Mouse (Mus musculus) gastrocnemius, adult 2 months (tissue): ENCODE measurements at regions not wholly inside any gene's neighbourhood (a gene's known extent, or its start where the extent isn't known, plus 50 kb on each side); places are given as distances from the start of the nearest gene placed in this dataset.

Source experiments
- DNase-seq: peaks from one replicate; pipeline ENCODE4 v3.0.0; 2022
- H3K27ac ChIP-seq: fragments of 200-600 bp; 2 replicates; pipeline ENCODE4 v1.8.1; 2022; ENCODE audit warnings: mild to moderate bottlenecking
- H3K4me3 ChIP-seq: fragments of 200-600 bp; 2 replicates; pipeline ENCODE4 v1.8.1; 2022; ENCODE audit warnings: mild to moderate bottlenecking, moderate library complexity
- CTCF ChIP-seq: fragments of 200-600 bp; IDR thresholded peaks from 2 replicates; pipeline ENCODE4 v1.8.1; 2022; ENCODE audit warnings: antibody characterized with exemption, mild to moderate bottlenecking, moderate library complexity
- intact Hi-C: fragments of 180-260 bp; cut with DNase I; formaldehyde crosslinking; loops from one replicate; pipeline ENCODE4 v1.15.1; 2025

GRCm38 (mm10) chr16:24341736-24342135, 51.6 kb upstream of the Lpp start:
- no peak overlapping the region for H3K4me3 ChIP-seq
- TF ChIP-seq CTCF: no peak
- intact Hi-C loops: no loop called here
- peak overlapping the region; percentile 35; the same call in 1 of the 2 replicates for H3K27ac ChIP-seq
- no peak for DNase-seq

- intact Hi-C loops: no loop called here
- Histone ChIP-seq H3K4me3 (no peak overlapping the region), H3K27ac (no peak overlapping the region)
- no peak for DNase-seq
- no peak for TF ChIP-seq CTCF
Measured at GRCm38 (mm10) chr16:24340646-24341045, 52.7 kb upstream of the Lpp start.

DNA sequence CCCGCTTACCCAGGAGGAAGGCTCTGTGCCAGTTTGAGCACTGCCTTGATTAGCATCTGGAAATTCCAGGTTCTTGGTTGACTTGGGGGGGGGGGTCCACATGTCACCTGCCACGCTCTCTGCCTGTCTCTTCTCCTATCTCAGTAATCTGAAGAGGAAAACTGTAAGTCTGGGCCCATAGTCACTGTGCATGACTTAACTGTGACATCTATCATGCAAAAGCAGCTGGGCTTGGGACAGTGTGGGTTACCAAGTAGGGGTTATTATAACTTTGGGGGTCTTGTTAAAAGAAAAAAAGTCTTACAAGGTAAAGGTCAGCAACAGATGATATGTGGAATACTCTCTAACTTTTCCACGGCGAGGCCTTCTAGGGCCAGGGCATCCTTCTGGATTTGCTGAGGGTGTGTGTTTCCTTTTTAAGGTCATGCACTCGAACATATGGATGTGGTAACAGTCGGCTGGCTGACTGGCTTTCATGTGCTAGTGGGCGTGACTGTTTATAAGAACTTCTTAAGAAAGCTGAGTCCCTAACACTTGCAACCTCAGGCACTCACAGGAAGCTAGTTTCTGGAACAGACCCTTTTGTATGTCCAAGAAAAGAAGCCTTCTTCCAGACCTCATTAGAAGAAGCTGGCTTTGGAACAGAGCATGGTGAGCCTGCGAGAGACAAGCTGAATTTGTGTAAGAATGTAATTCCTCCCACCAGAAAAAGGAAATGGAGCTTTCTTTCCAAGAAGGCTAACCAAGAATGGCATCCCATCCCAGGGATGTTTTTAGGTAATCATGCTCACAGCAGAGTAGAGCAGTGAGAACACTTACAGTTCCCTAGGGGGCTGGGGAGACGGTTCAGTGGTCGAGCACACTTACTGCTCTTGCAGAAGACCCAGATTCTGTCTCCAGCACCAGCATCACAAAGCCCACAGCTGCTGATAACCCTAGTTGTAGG, 53.7 kb upstream of the Lpp start:
- no peak for TF ChIP-seq CTCF
- no peak overlapping the region for H3K27ac ChIP-seq
- no peak for DNase-seq
- no peak overlapping the region for H3K4me3 ChIP-seq
- intact Hi-C loops: no loop called here

DNA sequence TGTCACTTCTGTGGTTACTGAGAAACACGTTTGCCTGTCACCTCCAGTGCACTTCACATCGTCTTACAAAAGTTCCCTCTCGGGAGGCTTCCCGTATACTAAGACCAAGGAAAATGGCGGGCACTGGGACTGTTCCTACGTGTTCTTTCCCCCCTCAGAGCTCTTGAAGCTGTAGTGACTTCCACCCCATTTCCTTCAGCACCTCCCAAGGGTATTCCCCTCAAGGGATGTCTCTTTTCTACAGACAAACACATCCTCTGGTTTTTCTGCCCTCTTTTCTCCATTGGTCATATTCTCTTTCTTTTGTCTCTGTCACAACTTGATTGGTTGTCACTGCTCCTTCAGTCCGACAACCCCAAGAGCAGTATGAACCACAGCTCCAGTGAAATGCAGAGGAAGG, 54.9 kb upstream of the Lpp start:
- H3K27ac ChIP-seq: no peak overlapping the region
- TF ChIP-seq CTCF: no peak
- H3K4me3 ChIP-seq: no peak overlapping the region
- DNase-seq: no peak
- intact Hi-C loops: no loop called here

- intact Hi-C loops: no loop called here
- DNase-seq: no peak
- H3K27ac ChIP-seq: no peak overlapping the region; the same call in 1 of the 2 replicates
- TF ChIP-seq CTCF: no peak
- H3K4me3 ChIP-seq: no peak overlapping the region
Measured at GRCm38 (mm10) chr16:24334389-24334788, 58.9 kb upstream of the Lpp start.

DNA sequence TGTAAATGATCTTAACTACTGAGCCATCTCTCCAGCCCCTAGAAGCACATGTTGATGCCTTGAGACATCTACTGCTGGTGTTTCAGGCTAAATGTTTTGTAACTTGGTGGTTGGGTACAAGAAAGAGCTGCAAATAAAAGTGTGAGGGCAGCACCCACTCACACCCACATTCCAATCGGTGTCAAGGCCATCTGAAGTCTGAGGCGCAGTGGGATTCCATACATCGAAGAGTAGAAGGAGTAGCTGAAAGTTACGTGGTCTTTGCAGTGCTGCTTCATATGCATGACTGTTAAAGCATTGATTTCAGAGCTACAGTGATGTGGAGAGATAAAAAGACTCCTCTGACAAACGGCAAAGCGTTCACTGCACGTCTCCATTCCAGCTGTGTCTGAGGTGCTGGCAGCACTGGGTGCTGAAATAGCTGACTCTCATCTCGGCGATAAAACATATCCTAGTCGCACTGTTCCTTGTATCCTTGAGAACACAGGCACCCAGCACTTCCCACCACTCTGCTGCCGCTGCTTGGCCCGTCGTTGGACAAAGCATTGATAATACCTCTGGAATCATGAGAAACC, 61.8 kb upstream of the Lpp start:
- TF ChIP-seq CTCF: no peak
- DNase-seq: no peak
- intact Hi-C loops: no loop called here
- no peak overlapping the region for H3K27ac ChIP-seq
- no peak overlapping the region for H3K4me3 ChIP-seq

- H3K4me3 ChIP-seq: no peak overlapping the region
- no peak for DNase-seq
- no peak for TF ChIP-seq CTCF
- intact Hi-C loops: no loop called here
- peak overlapping the region; percentile 46; the same call in 1 of the 2 replicates for H3K27ac ChIP-seq
Measured at GRCm38 (mm10) chr16:24326571-24326970, 66.7 kb upstream of the Lpp start.

DNA sequence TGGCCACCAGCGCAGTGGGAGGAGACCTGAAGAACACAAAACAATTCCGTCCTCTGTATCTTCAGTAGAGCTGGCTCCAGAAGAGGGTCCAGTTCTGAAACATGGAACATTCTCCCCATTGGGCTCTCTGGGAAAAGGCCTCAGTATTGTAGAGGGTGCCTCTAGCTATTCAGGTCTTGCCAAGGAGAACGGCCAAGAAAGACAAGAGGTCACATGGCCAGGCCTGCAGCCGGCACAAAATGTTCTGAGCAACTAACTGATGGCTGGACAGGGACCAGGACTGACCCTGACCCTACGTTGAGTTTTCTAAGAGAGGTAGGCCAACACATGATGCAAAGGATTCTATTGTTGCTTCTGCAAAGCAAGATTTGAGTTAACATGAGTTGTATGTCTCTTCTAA, 67.3 kb upstream of the Lpp start:
- intact Hi-C loops: no loop called here
- DNase-seq: peak; percentile 64
- Histone ChIP-seq H3K4me3 (no peak overlapping the region), H3K27ac (peak overlapping the region; percentile 46; the same call in 1 of the 2 replicates)
- no peak for TF ChIP-seq CTCF

DNA sequence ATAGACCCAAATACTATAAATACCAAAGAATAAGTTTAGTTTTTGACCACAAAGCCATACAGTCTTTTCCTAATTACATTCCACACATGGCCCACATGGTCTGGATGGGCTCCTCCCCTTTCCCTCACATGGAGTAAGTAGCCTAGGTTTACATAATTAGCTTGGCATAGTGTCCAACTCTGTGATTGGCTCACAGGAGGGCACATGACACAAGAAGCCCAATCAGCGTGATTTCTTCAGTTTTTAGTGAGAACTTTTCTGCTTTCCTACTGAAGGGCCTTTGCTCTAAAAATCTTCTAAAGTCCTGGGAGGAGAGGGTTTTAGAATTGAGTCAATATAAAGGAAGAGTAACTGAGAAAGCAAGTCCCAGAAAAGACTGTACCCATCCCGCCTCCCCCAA, 68.4 kb upstream of the Lpp start:
- DNase-seq: no peak
- intact Hi-C loops: no loop called here
- H3K27ac ChIP-seq: no peak overlapping the region
- H3K4me3 ChIP-seq: no peak overlapping the region
- TF ChIP-seq CTCF: no peak

DNA sequence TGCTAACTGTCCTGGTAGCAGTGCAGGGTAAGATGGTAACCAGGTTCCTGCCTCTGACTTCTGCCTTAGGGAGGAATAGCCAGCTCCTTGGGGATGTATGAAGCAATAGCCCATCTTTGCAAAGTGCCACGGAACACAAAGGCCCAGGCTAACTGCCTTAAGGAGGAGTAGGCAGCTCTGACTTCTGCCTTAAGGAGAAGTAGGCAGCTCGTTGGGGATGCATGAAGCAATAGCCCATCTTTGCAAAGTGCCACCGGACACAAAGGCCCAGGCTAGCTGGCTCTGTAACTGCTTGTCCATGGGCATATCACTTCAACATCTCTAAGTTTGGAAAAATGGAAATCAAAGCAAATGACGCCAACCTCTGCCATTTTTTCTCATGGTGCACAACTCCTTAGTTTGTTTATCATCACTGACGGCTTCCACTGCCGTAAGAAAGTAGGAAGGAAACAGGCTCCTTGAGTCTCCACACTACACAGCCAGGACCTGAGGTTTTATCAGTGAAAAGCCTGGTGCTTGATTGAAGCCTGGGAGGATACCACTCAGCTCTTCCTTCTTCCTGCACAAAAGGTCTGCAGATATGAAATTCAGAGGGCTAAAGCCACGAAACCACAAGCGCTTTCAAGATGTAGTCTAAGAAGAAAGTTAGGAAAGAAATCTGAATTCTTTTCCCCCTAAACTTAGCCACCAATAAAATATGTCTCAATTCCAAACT, 74.4 kb upstream of the Lpp start:
- TF ChIP-seq CTCF: no peak
- Histone ChIP-seq H3K4me3 (no peak overlapping the region), H3K27ac (no peak overlapping the region)
- intact Hi-C loops: no loop called here
- no peak for DNase-seq

DNA sequence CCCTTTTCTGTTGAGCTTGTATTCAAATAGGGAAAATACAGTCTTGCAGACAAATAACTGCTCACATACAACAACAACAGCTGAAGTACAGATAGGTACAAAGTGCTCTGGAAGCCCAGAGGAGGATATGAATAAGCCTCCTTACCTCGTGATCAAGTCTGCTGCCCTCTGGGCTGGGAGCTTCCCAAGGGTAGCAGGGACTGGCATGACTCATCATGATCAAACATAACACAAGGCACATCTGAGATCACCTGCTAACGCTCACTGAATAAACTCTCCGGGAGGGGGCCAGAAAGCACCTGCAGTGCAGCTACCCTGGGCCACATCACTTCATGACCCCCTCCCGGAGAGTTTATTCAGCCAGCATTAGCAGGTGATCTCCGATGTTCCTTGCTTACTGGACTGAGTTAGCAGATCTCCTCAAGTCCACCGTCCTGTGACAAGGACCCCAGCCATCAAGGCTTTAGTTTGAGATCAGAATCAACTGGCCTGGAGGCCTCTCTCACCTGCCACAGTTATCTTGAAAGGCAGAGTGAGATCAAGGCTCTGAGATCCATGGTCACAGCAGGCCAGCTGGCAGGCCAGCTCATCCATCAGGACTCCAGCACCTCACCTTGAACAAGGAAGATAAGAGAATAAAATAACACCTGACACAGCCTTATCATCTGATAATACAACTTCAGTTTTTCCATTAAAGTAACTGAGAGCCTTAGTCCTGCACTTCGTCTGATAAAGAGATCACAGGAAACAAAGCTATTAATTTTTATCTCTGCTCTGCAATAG, 79.6 kb upstream of the Lpp start:
- no peak for TF ChIP-seq CTCF
- H3K27ac ChIP-seq: peak overlapping the region; percentile 38; the same call in 1 of the 2 replicates
- no peak overlapping the region for H3K4me3 ChIP-seq
- DNase-seq: peak; percentile 34
- intact Hi-C loops: no loop called here

GRCm38 (mm10) chr16:24305391-24305790, 87.9 kb upstream of the Lpp start:
- DNase-seq: no peak

GRCm38 (mm10) chr16:24296790-24297189, 96.5 kb upstream of the Lpp start:
- TF ChIP-seq CTCF: no peak
- no peak overlapping the region for H3K27ac ChIP-seq
- DNase-seq: no peak
- no peak overlapping the region for H3K4me3 ChIP-seq
- intact Hi-C loops: no loop called here

More at GRCm38 (mm10) chr16:24305391-24305790, 87.9 kb upstream of the Lpp start:
- H3K4me3 ChIP-seq: no peak overlapping the region
- no peak for TF ChIP-seq CTCF
- H3K27ac ChIP-seq: peak overlapping the region; percentile 52
- intact Hi-C loops: no loop called here
